Mouse (Mus musculus) neural tube, postnatal 0 days (tissue): ENCODE results near the gene Ddb2. TPM values are rescaled to one million over a fixed set of nuclear protein-coding genes. Genes with fewer than 3 reads are reported as not detected.

Source experiments
- polyA plus RNA-seq: library from polyadenylated mRNA; unstranded; fragments of >200 nt; fragmentation: Nextera tagmentation; extraction: Ambion mirVana; gene quantifications from 2 replicates; pipeline ENCODE4 v1.2.1, GENCODE M21; 2015

The Ddb2 gene
- polyA plus RNA-seq, result 11.7 and 13.5 TPM in 2 replicates

DNA sequence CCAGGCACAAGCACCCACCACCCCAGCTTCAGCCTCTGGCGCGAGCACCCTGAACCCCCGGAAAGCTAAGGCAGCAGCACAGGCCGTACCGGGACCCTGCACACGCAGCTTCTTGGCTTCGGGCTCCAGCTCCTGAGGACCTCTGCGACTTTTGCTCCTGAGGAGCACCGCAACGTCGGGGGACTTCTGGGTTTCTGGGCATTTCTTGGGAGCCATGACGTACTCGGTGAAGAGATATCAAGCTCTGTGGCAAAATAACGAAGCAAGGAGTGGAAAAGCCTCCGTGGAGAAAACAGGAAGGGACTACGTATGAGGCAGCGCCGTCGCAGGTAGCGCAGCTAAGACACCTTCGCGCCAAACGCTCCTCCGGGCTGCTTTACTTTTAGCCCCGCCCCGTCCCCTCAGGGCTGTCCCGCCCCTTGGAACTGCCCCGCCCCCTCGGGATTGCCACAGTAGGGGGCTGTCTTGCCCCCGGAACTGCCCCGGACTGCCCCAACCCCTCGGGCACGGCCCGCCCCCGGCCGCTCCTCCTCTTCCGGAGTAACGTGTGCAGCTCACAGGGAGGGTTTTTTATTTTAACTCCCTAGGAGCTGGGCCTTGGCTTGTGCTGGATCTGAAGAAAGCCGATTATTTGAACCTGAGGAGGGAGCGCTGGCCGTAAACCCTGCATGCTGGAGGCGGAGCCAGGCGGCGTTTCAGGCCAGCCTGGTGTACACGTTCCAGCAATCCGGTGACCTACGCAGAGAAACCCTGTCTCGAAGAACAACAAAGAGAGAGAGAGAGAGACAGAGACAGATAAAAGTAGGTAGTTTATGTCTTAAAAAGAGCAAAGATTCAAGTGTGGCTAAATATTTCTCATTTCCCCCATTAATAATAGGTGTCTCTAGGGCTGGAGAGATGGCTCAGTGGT, at the start of gene Ddb2:
Ddb2 (minus strand) TSS at position 382 of the 910 bp plus-strand sequence.

GRCm38 (mm10) chr2:91264711-91265681, 28.2 kb upstream of the Ddb2 start, which contains the start of gene Arfgap2:
TSS of gene Arfgap2 (plus strand) at chr2:91264974.

DNA sequence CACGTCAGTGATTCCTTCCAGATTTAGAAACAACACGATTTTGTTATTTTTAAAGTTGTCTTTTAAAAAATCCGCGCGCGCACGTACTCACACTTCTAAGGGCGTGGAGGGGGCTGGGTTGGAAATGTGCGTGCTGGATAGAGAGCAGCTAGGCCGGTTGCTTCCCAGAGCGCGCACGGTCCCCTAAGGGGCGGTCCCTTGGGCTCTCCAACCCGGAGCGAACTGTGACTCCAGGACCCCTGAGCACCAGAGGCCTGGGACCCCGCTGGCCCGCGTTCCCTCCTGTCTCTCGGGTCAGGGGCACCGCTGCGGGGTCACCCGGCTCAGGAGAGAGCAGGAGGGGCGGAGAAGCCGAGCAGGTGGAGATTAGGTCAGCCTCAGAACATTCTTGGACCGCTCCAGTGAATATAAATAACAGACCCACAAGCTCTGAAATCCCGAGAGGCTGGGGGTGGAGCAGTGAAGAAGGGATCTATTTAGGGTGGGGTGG, 18.9 kb upstream of the Ddb2 start, which contains the start of gene Pacsin3:
Pacsin3 (plus strand) TSS at position 294 of the 490 bp plus-strand sequence.

GRCm38 (mm10) chr2:91202222-91202971, 34.4 kb downstream of the Ddb2 start, which contains the start of the genes Nr1h3 and Acp2:
TSS of gene Nr1h3 (minus strand) at chr2:91202834.
TSS of gene Acp2 (plus strand) at chr2:91202885.

DNA sequence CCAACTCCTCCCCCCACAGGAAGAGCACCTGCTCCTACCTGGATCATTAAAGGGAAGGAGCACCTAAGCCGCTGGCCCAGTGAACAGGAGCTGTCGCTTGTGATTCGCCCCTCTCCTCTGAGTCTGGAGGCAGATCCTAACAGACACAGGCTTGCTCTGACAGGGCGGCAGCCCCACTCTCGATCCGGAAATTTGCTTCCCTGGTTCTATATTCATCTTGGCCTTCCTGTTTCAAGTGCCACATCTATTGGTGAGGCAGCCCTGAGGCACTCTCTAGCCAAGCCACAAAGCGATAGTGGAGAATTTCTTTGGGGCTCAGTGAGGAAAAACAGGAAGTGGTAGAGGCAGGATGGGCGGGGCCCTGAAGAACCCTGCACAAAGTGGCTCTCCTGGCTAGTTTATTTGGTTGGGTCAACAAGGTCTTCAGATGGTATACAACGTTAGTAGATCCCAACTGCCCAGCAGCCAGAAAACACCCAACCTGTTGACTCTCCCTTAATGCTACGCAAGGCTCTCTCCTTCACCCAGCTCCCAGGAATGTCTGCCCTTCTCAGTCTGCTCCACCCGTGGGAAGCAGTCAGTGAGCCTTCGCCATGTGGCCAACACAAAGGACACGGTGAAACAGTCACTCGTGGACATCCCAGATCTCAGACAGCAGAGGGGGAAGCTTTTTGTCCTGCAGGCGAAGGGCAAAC, 52.9 kb downstream of the Ddb2 start, which contains the start of gene Madd:
Madd (minus strand) TSS at position 127 of the 695 bp plus-strand sequence.

Other genes starting within 250 kb of the Ddb2 start
- 1.3 and 1.5 TPM in 2 replicates for gene Rapsn, start 201.4 kb downstream of the Ddb2 start, polyA plus RNA-seq
- 229 and 245 TPM in 2 replicates for gene Psmc3, start 183.0 kb downstream of the Ddb2 start, polyA plus RNA-seq
- 28.0 and 30.3 TPM in 2 replicates for gene Slc39a13, start 166.6 kb downstream of the Ddb2 start, polyA plus RNA-seq
- gene Spi1, start 154.6 kb downstream of the Ddb2 start, polyA plus RNA-seq, result 7.3 and 7.9 TPM in 2 replicates
- 0.09 TPM in 1 of 2 replicates, not detected in the other for gene Mybpc3, start 118.8 kb downstream of the Ddb2 start, polyA plus RNA-seq
- 31.9 and 36.3 TPM in 2 replicates for gene Madd, start 53.1 kb downstream of the Ddb2 start, polyA plus RNA-seq
- gene Nr1h3, start 34.1 kb downstream of the Ddb2 start, polyA plus RNA-seq, result 2.1 and 2.5 TPM in 2 replicates
- 29.8 and 31.3 TPM in 2 replicates for gene Acp2, start 34.1 kb downstream of the Ddb2 start, polyA plus RNA-seq
- gene Pacsin3, start 19.0 kb upstream of the Ddb2 start, polyA plus RNA-seq, result 28.1 and 28.7 TPM in 2 replicates
- 51.3 and 54.3 TPM in 2 replicates for gene Arfgap2, start 28.0 kb upstream of the Ddb2 start, polyA plus RNA-seq
- gene 1110051M20Rik, start 207.7 kb upstream of the Ddb2 start, polyA plus RNA-seq, result 124 and 134 TPM in 2 replicates
- 12.5 and 13.4 TPM in 2 replicates for gene Lrp4, start 220.5 kb upstream of the Ddb2 start, polyA plus RNA-seq